Mouse (Mus musculus): ENCODE measurements around the gene Lrrk1.

Lrrk1 gene

DNA sequence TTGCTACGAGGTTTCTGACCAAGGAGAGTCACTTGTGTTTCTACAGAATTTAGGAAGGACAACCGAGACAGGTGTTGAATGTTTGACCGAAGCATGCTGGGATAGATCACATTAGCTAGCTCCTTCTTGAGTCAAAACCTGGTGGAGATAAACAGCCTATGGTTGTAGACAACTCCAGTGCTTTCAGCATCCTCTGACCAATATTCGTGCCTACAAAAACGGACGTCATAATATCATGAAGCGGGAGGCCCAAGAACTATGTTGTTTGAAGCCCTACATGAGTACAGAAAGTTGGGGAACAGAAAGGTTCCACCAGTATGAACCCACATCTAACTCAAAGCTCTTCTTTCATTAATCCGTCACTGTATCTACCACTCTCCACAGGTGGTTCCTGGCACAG lies 3.3 kb downstream of the Lrrk1 start:
- no peak for DNase-seq (ENCODE audit: low read depth in 2 of 2, low spot score in 2 of 2)

DNA sequence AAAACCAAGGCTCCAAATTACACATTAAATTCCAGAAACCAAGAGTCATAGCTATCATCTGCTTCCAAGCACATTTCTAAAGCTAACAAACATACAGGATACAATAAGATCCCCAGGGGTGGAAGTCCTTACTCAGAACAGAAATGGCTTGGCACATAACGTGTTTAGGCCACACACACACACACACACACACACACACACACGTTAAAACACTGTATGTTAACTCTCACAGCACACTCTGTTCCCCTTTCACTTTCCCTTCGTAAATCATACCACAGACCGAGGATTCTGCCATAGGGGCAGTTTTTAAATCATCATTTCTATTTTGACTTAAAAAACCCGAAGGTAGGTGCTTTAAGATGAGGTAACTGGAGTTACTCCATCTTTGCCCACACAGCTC lies 3.9 kb downstream of the Lrrk1 start:
- no peak for DNase-seq (ENCODE audit: low read depth in 2 of 2, low spot score in 2 of 2)

DNA sequence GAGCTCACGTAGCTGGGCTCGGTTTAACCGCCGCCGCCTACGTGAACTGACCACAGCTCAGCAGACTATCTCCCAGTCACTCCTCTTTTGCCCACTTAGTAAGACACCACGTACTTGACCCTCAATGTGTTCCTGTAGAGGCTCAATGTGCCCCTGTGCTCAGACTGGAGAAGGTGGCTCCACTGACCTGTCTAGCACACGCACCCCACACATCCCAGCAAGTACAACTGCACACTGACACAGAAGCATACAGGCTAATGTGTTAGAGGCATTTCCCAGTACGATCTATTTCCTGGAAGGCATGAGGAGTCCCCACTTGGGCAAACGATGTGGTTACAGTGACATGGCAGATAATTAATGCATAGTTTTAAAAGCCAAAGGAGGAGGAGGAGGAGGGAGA lies 11.6 kb downstream of the Lrrk1 start:
- no peak for DNase-seq (ENCODE audit: low read depth in 2 of 2, low spot score in 2 of 2)

DNA sequence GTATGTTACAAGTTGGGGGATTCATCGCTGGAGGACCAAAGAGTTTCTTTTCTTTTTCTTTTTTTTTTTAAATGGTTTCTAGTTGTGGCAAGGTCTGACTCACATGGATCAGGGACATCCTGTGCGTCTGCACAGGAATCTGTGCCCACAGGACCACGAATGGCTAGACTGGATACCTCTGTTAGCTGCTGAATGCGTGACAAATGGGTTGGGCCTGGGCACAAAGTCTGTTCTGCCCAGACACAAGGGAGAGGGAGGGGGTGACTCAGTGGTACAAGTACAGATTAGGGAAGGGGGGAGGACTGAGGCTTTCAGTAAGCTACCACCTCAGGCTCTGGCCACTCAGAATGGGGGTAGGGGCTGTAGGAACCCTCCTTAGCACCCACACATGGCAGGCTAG lies 12.4 kb downstream of the Lrrk1 start:
- DNase-seq (ENCODE audit: low read depth in 2 of 2, low spot score in 2 of 2): no peak

DNA sequence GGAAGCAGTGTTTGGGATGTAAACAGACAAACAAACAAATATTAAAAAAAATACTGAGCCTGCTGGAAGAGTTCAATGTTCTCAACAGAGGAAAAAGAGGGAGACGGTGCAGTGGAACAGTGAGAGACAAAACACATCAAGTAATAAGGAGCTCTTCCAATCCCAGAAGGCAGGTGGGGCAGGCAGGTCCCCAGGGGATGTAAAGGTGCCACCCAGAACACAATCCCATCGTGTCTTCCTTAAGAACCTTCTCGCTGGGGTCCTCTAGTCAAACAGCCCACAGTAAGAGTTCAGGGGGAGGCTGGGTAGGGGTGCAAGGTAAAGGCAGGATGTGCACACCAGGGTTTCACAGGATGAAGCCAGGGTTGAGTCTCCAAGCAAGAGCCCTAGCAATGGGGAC lies 14.8 kb downstream of the Lrrk1 start:
- no peak for DNase-seq (ENCODE audit: low read depth in 2 of 2, low spot score in 2 of 2)

DNA sequence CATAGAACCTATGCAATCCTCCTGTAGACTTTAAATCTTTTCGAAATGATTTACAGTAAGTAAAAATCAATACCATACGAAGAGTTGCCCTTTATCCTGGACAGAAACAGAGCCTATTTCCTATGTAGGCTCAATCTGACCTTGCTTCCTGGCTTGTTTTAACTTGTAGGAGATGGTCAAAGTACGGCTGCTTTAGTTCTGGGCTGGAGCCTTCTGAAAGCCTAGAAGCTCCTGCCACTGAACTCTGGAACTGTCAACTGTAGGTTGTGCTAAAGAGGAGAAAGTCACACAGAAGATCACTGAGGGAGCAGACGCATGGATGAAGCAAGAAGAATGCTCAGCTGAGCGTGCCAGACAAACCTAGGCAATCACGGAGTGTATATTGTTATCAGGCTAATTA lies 17.2 kb downstream of the Lrrk1 start:
- no peak for DNase-seq (ENCODE audit: low read depth in 2 of 2, low spot score in 2 of 2)

DNA sequence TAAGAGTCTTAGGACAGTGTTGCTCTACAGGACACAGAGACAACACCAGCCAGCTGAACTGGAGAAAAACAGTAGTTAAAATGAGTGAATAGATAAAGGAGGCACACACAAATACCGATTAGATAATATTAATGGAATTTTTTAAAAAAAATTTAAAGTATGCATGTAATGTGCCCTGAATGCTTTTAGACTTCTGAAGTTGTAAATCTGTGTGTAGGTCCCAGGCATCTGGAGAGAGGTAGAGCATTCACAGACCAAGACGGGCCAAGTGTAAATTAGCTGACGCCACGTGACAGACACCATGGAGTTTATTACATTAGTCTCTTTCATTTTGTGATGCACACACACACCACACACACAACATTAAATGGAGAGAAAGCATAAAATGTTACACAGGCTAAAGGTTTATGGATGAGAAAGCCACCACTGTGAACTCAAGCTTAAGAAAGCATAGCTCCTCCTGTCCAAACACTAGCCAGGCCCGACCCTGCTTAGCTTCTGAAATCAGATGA lies 18.2 kb downstream of the Lrrk1 start:
- DNase-seq (ENCODE audit: low read depth in 2 of 2, low spot score in 2 of 2): no peak

DNA sequence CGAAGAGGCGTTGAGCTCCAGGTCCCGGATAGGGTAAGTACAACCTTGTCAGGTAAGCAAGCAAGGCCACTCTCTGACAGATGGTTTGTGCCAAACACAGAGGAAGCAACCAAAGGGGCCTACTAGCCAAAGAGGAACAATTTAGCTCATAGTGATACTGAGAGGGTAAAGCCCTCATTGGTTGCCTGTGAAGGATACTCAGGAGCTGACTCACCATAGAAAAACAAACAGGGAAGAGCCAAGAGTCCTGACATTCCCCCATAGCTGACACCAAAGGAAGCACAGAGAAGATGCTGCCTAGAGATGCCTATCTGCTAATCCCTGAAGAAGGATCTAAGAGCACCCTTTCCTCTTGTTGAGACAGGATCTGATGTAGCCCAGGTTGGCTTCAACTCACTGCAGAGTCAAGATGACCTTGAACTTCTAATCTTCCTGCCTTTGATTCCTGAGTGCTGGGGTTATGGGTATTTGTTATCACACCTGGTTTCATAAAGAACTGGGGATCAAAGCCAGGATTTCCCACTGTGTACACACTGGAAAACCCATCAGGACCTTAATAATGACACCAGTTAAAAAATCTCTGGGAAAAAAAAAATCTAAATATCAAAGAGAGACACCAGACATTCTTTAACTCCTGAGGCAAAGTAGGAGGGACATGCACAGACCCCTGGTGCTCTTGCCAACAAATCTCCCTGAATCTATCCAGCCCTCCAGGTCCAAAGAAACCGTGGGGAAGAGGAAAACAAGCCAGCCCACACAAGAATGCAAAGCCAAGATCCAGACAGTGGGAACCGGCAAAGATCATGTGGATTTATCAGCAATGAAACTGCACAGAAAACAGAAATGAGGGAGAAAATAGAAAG lies 18.8 kb downstream of the Lrrk1 start:
- no peak for DNase-seq (ENCODE audit: low read depth in 2 of 2, low spot score in 2 of 2)

DNA sequence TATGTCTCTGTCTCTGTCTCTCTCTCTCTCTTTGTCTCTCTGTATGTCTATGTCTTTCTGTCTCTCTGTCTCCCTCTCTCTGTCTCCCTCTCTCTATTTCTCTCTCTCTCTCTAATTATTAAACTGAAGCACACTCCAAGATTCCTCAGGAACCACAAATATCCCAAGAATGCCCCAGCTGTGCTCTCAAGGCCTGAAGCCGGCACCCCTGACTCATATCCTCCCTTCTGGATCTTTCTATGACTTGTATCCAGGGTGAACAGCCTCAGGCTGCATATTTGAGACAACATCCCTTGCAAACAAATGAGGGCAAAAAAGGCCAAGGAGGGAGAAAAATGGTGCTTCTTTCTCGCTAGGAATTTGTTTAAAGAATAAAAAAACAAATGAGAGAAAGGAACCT lies 22.2 kb downstream of the Lrrk1 start, which contains the start of gene Gm10974:
Gene Gm10974 (plus strand): TSS at position 2 of the 400 bp plus-strand sequence.
- DNase-seq (ENCODE audit: low read depth in 2 of 2, low spot score in 2 of 2): no peak

DNA sequence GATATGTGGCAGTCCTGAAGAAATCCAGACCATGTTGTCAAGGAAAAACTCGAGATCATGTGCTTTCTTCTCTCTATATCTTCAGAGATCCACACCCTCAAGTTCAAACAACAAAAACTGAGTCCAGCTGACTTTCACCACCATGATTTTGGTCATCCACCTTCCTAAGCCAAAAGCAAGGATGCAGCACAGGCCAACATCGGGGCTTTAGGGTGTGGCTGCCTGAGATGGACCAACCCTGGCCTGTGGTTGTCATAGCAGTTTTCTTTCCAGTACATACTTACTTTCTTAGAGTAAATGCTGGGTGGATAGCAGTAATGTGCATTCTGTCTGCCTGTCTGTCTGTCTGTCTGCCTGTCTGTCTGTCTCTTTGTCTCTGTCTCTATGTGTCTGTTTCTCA lies 22.7 kb downstream of the Lrrk1 start:
- DNase-seq (ENCODE audit: low read depth in 2 of 2, low spot score in 2 of 2): no peak

DNA sequence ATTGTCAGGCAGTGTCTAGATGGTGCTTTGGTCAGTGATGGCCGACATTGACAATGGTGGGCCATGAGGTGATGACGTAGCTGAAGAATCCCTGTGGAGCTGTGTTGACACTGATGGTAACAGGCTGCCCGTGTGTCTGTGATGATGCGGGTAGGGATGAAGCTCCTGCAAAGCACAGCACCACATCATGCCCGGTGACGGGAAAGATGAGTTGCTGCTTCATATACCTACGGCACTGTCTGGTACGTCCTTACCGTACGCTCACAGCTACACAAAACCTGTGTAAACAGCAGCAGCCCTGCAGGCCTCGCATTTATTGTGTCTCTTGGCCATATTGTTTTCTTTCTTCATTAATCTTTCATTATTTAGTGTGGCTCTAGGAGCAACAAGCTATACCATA lies 23.7 kb downstream of the Lrrk1 start:
- DNase-seq (ENCODE audit: low read depth in 2 of 2, low spot score in 2 of 2): no peak

DNA sequence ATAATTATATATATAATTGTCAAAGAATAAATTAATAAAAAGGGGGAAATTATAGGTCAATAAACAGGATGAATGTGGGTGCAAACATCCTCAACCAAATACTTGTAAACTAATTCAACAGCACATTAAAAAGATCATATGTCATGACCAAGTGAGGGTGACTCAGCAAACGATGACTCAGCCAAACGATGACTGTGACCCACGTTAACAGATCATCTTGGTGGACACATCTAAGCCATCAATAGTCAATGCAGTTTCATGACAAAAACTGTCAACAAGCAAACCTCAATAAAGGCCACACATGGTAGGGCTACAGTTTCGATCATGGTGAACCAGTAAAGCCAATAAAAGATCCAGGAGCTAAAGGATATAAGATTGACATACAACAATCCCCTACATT lies 29.1 kb downstream of the Lrrk1 start:
- no peak for DNase-seq (ENCODE audit: low read depth in 2 of 2, low spot score in 2 of 2)

DNA sequence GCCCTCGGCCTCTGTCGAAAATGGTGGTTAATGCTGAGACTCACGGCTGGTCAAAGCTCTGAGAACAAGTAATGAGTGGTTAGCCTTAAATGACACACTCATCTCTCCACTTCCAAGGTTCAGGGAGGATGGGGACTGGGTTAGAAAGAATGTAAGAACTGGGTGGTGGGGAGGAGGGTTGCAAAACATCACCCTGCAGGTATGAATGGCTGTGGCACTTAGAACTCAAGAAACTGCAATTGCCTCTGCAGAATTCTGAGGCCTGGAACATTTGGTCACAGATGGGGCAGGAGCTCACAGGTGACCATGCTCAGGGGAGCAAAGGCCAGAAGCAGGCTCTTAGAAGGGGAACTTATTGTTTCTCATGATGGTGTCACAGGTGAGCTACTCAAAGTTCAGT lies 29.7 kb downstream of the Lrrk1 start:
- DNase-seq (ENCODE audit: low read depth in 2 of 2, low spot score in 2 of 2): no peak

DNA sequence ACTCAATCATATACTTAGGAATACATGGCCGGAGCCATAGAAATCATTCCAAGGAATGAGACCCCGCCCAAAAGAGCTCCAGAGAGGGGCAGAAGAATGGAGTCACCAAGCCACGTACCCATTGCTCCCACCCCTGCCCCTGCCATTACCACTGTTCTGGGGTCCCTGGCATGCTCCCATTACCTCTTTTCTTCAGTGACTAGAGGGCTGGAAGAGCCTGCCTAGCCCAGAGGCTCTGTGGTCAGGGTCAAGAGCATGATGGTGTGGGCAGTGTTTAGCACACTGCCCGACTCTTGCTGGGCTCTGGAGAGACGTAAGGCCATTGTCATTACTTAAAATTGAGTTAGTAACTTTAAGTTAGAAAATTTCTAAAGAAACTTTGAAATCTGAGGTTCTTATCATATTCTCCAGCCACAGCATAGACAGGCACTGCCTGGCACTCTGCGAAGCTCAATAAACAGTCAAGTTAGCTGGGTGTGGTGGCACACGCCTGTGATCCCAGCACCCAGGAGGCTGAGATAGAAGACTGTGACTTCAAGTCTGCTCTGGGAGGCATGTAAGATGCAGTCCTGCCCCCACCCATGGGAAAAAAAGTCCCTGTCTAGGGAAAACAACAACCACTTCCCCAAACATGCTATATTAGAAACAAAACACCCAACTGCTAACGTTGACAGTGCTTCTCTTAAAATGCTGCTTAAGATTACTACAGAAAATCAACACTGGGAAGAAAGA lies 32.2 kb downstream of the Lrrk1 start:
- no peak for DNase-seq (ENCODE audit: low read depth in 2 of 2, low spot score in 2 of 2)

DNA sequence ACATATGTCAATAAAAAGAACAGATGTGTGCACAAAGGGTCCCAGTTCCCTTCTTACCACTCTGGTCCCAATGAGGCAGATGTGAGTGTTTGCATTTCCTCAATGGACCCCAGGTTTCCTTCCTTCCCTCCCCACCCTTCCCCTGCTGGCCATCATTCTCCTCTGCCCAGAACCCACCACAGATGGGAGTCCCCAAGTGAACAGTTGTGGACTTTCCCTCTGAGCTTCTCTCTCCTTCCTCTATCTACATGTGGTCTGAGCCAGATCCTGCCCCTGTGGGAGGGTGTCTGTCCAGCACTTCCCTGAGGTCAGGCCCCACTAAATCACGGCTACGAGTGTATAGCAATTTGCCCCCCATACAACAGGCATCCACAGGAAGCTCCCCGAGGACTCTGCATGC lies 33.2 kb downstream of the Lrrk1 start:
- no peak for DNase-seq (ENCODE audit: low read depth in 2 of 2, low spot score in 2 of 2)

DNA sequence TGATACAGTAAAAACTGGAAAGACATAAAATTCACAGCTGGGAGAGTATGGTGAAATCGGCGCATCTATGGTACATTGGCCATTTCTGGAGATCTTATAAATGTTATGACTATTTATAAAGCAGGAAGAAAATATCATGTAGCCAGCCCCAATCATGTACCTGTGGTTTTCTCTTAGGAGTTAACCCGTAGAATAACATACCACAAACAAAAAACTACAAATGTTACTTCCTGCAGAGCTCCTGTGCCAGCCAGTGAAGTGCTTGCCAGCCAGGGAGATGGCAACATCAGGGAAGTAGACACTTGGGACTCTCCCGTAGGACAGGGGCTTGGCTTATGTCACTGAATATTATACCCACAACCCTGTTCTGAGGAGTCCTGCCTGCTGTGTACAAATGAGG lies 37.1 kb downstream of the Lrrk1 start:
- DNase-seq (ENCODE audit: low read depth in 2 of 2, low spot score in 2 of 2): no peak

DNA sequence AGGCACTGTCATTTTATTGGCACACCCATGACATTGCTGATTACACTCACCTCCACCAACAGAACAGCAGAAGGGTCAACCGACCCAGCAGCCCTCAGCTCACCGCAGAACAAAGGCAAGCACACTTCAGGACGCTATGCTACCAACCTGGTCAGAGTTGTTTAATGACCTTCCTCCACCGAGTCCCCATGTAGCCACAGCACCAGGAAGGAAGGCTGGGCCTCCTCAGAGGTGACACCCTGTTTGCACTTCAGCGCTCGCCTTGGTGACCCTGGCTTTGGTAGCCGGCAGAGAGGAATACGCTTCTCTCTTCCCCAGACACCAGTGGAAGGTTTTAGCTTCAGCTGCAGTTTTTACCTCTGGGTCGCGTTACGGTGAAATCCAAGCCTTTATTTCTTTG lies 38.5 kb downstream of the Lrrk1 start:
- no peak for DNase-seq (ENCODE audit: low read depth in 2 of 2, low spot score in 2 of 2)

DNA sequence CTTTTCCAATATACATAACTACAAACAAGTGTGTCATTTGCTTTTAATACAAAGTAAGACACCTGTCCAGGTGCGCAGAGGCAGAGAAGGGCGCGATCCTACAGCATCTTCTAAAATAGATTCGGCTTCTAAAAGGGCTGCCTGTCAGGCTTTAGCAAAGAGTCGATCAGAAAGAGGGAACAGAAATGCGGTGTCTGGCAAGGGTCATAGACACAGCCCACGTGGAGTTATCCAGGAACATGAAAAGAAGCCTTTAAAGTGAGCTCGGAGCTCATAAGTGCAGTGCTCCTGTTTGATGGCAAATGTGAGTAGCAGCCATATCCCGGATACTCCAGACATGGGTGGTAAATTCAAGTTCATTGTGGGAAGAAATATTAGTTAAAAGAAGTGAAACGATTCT lies 39.6 kb downstream of the Lrrk1 start:
- no peak for DNase-seq (ENCODE audit: low read depth in 2 of 2, low spot score in 2 of 2)

DNA sequence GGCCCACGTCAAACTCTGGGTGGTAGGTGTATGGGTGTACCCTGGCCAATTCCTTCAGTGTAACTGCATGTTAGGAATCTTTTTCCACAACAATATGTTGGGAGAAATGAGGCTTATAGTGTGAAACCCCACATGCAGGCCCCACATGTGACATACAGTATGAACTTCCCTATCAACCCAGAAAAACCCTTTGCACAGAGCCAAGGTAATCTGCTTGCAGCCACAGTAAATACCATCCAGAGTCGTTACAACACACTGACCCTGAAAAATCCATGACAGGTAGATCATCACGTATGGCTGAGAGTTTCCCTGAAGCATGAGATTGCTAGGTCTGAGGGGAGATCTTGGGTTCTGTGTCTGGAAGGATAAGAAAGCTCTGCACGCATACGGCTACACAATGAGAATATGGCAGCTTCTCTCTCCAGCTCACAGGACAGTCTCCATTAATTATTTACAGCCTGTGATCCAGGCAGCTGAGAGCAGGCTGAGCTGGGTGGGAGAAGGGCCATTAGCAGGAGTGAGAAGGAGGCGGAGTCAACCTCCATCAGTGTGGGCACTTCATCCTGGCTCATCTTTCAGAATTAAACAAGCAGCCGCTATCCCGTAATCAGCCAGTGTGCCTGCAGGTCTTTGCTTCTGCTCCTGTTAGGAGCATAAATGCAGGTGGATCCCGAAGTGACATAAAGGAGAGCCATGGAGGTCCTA lies 41.0 kb downstream of the Lrrk1 start:
- no peak for DNase-seq (ENCODE audit: low read depth in 2 of 2, low spot score in 2 of 2)

DNA sequence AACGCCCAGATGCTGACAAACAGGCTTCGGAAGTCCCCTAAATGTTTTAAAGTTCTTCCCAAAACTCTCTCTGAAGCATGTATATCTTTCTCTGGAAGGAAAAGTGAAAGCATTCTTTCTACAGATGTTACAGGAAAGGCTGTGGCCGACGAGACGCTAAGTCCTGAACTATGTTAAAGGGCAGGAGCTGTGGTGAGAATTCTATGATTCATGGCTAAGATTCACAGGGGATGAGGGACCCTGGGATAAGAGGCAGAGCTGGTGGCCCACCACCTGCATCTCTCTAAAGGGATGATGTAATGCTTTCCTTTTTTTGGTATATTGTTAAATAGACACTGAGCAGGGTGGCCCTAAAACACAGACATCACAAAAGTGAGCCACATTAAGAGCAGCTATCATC lies 44.8 kb downstream of the Lrrk1 start:
- no peak for DNase-seq (ENCODE audit: low read depth in 2 of 2, low spot score in 2 of 2)

DNA sequence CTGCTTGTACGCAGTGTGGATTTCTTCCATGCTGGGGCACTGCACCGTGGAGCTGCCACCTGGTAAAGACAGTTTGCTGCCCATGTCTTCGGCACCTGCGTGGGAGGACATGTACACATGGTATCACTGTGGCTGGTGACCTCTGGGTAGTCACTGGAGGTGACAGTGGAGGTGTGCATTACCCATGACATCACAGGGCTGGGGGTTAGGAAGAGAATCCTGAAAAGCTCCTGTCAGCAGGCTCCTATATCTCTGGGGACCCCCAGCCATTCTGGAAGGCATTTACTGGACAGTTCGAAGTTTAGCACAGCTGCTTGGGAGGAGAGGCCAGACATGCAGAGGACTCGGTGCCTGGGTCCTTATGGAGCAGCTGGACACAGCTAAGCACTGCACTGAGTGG lies 45.3 kb downstream of the Lrrk1 start:
- no peak for DNase-seq (ENCODE audit: low read depth in 2 of 2, low spot score in 2 of 2)

DNA sequence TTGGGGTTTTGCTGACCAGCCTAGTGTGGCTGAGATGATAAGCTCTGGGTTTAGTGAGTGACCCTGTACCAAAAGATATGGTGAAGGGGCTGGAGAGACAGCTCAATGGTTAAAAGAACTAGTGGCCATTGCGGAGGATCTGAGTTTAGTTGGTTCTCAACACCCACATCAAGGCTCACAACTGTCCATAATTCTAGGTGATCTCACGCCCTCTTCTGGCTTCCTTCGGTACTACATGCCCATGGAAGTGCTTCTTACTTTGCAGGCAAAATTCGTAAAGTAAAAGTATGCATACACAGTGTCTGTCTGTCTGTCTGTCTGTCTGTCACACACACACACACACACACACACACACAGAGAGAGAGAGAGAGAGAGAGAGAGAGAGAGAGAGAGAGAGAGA lies 45.8 kb downstream of the Lrrk1 start:
- DNase-seq (ENCODE audit: low read depth in 2 of 2, low spot score in 2 of 2): no peak

All from CD8-positive naive resting alpha-beta T cell, adult 2 months (primary cell).